Mouse (Mus musculus) bone marrow, adult 2 months (tissue): Measurements from ENCODE around the gene Il17d.

Experiments
- CTCF ChIP-seq: fragments of 200-500 bp; IDR thresholded peaks from 2 replicates; pipeline ENCODE4 v1.5.1; 2011; ENCODE audit warnings: low read length, control low read depth; ENCODE audit not compliant: control insufficient read depth, insufficient read depth
- POLR2A ChIP-seq: fragments of 200-500 bp; IDR thresholded peaks from 2 replicates; pipeline ENCODE4 v1.6.1; 2011; ENCODE audit warnings: low read depth, mild to moderate bottlenecking, control low read depth, low read length, borderline replicate concordance; ENCODE audit not compliant: control insufficient read depth

GRCm38 (mm10) chr14:57574792-57575587, 50.4 kb downstream of the Il17d start:
- TF ChIP-seq POLR2A (no peak), CTCF (no peak)
